Mouse (Mus musculus) midbrain, embryonic 13.5 days (tissue): ENCODE data around the gene Nol12. TPM values are rescaled to one million over a fixed set of nuclear protein-coding genes. Genes with fewer than 3 reads are reported as not detected.
A peak's percentile ranks its signal among the peaks of the same experiment; 100 is the strongest.

Experiments used
- ATAC-seq: fragments of 200-750 bp; cut with Nextera tagmentation; 2 replicates; pipeline ENCODE4 v1.8.0; 2017; ENCODE audit warnings: mild to moderate bottlenecking, moderate TSS enrichment, moderate library complexity
- H3K27ac ChIP-seq: fragments of 300-500 bp; sonication (generic); 2 replicates; pipeline ENCODE4 v1.5.1; 2015; ENCODE audit warnings: inconsistent platforms, mild to moderate bottlenecking, moderate library complexity
- H3K27me3 ChIP-seq: fragments of 300-500 bp; sonication (generic); 2 replicates; pipeline ENCODE4 v1.6.1; 2015; ENCODE audit warnings: mild to moderate bottlenecking, inconsistent platforms
- H3K36me3 ChIP-seq: fragments of 300-500 bp; sonication (generic); 2 replicates; pipeline ENCODE4 v1.6.1; 2015; ENCODE audit warnings: mild to moderate bottlenecking, inconsistent platforms
- H3K4me1 ChIP-seq: fragments of 300-500 bp; sonication (generic); replicated peaks from 2 replicates; pipeline ENCODE4 v1.6.1; 2015; ENCODE audit warnings: inconsistent platforms
- H3K4me2 ChIP-seq: fragments of 300-500 bp; sonication (generic); replicated peaks from 2 replicates; pipeline ENCODE4 v1.6.1; 2015; ENCODE audit warnings: moderate library complexity, mild to moderate bottlenecking, inconsistent platforms
- H3K4me3 ChIP-seq: fragments of 300-500 bp; sonication (generic); replicated peaks from 2 replicates; pipeline ENCODE4 v1.5.1; 2015; ENCODE audit warnings: mild to moderate bottlenecking, inconsistent platforms
- H3K9ac ChIP-seq: fragments of 300-500 bp; sonication (generic); replicated peaks from 2 replicates; pipeline ENCODE4 v1.6.1; 2015; ENCODE audit warnings: mild to moderate bottlenecking, inconsistent platforms
- H3K9me3 ChIP-seq: fragments of 300-500 bp; sonication (generic); 2 replicates; pipeline ENCODE4 v1.6.1; 2016; ENCODE audit warnings: mild to moderate bottlenecking, inconsistent platforms
- WGBS: fragments of 180-500 bp; shearing (Covaris S2); methylation state at CpG from one replicate; pipeline ENCODE4 v1.1.7; 2015; 5-methylcytosine and 5-hydroxymethylcytosine counted together
- polyA plus RNA-seq: library from polyadenylated mRNA; unstranded; fragments of >200 nt; fragmentation: Nextera tagmentation; extraction: Ambion mirVana; gene quantifications from 2 replicates; pipeline ENCODE4 v1.2.1, GENCODE M21; 2015

Gene Nol12
- polyA plus RNA-seq, 1 experiment from 2014 or later: 58.0 TPM

GRCm38 (mm10) chr15:78901422-78901789 is 33.3 kb upstream of the Nol12 start:
- Histone ChIP-seq H3K27ac (no peak overlapping the region), H3K9ac (peak overlapping the region; percentile 33; the same call in 1 of the 2 replicates), H3K36me3 (no peaks in the 10 kb centered on the region), H3K4me3 (no peak overlapping the region), H3K9me3 (no peaks in the 10 kb centered on the region), H3K27me3 (peaks cover 39% of the 10 kb centered on the region), H3K4me2 (no peak overlapping the region), H3K4me1 (peaks cover 17% of the 10 kb centered on the region)
- no peak for ATAC-seq
- 36% methylated on average over 8 of the region's 8 CpGs for WGBS

DNA sequence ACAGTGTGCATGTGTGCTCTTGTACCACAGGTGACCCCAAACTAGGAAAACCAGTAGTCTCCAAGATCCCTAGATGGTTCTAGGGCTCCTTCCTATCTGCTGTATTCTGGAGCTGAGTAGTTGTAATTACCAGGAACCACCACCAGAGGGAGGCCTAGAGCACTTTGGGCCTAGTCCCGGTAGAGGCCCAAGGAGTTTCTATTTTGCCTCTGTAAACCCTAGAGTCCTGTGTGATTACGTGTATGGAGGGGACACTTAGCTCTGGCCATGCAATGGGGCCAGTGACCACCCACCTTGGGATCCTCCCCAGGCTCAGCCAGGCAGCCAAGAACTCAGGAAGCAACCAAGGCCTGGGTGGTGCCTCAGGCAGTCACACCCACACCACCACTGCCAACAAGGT is 31.5 kb upstream of the Nol12 start:
- WGBS: 7% methylated on average over 2 of the region's 2 CpGs
- peaks cover 17% of the 10 kb centered on the region for H3K4me1 ChIP-seq
- H3K9me3 ChIP-seq: no peaks in the 10 kb centered on the region
- peak; percentile 55; the same call in 1 of the 2 replicates for ATAC-seq
- H3K4me3 ChIP-seq: no peak overlapping the region
- no peak overlapping the region for H3K4me2 ChIP-seq
- H3K27ac ChIP-seq: no peak overlapping the region
- H3K27me3 ChIP-seq: peaks cover 38% of the 10 kb centered on the region
- H3K36me3 ChIP-seq: no peaks in the 10 kb centered on the region
- H3K9ac ChIP-seq: no peak overlapping the region

DNA sequence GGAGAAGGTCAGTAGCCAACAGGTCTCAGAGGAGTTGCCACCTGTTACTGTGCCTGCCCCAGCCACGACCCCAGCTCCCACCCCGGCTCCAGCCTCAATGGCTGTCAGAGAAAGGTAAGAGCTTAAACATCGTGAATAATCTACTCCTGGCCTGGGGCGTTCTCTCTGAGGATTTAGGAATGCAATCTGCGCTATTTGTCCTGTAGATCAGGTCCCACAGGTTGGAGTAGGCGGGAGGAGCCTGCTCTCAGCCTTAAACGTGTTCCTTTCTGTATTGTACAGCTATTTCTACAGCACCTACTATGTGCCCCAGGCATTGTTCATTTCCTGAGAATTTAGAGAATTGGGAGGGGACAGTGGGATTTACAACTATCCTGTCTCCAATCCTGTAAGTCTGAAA is 26.3 kb upstream of the Nol12 start:
- ATAC-seq: no peak
- H3K9me3 ChIP-seq: no peaks in the 10 kb centered on the region
- H3K27ac ChIP-seq: no peak overlapping the region
- no peak overlapping the region for H3K9ac ChIP-seq
- no peak overlapping the region for H3K4me3 ChIP-seq
- WGBS: 84% methylated on average over 7 of the region's 7 CpGs
- H3K4me1 ChIP-seq: peaks cover 8% of the 10 kb centered on the region
- H3K27me3 ChIP-seq: no peaks in the 10 kb centered on the region
- no peaks in the 10 kb centered on the region for H3K36me3 ChIP-seq
- H3K4me2 ChIP-seq: no peak overlapping the region

DNA sequence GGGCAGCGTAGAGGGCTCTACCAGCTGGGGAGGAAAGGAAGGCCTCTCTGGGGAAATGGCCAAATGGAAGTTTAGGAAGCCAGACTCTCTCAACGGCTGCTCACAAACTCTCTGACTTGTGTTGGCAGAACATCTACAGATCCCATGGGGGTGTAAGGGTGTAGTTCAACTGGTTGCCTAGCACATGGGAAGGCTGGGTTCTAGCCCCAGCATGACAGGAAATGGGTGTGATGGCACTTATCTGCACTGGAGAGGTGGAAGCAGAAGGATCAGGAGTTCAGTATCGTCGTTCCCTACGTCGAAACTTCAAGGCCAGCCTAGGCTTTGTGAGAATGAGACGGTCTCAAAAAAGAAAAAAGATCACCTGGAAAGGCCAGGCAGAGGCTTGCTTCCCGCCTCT is 25.8 kb upstream of the Nol12 start:
- Histone ChIP-seq H3K36me3 (no peaks in the 10 kb centered on the region), H3K9ac (no peak overlapping the region), H3K9me3 (no peaks in the 10 kb centered on the region), H3K27ac (no peak overlapping the region), H3K4me2 (no peak overlapping the region), H3K4me3 (no peak overlapping the region), H3K27me3 (no peaks in the 10 kb centered on the region), H3K4me1 (peaks cover 8% of the 10 kb centered on the region)
- no peak for ATAC-seq
- 89% methylated on average over 8 of the region's 8 CpGs for WGBS

- no peaks in the 10 kb centered on the region for H3K36me3 ChIP-seq
- no peaks in the 10 kb centered on the region for H3K27me3 ChIP-seq
- no peak overlapping the region for H3K4me3 ChIP-seq
- no peak overlapping the region for H3K27ac ChIP-seq
- H3K4me2 ChIP-seq: no peak overlapping the region
- peaks cover 35% of the 10 kb centered on the region for H3K4me1 ChIP-seq
- no peaks in the 10 kb centered on the region for H3K9me3 ChIP-seq
- WGBS: 36% methylated on average over 9 of the region's 9 CpGs
- no peak for ATAC-seq
- H3K9ac ChIP-seq: no peak overlapping the region
Measured at GRCm38 (mm10) chr15:78912040-78912439, 22.7 kb upstream of the Nol12 start.

- Histone ChIP-seq H3K27me3 (no peaks in the 10 kb centered on the region), H3K9me3 (no peaks in the 10 kb centered on the region), H3K27ac (peak within 1 kb of the TSS; percentile 97), H3K36me3 (peaks cover 8% of the 10 kb centered on the region), H3K9ac (peak within 1 kb of the TSS; percentile 87), H3K4me3 (peak within 1 kb of the TSS; percentile 65), H3K4me1 (peaks cover 38% of the 10 kb centered on the region), H3K4me2 (peak within 1 kb of the TSS; percentile 89)
- peak; percentile 92 for ATAC-seq
- under 1% methylated on average over 51 of the region's 51 CpGs for WGBS
Measured at GRCm38 (mm10) chr15:78913632-78914090, 21.1 kb upstream of the Nol12 start, which contains the start of gene Pdxp. Pdxp (plus strand) TSS chr15:78913919.

DNA sequence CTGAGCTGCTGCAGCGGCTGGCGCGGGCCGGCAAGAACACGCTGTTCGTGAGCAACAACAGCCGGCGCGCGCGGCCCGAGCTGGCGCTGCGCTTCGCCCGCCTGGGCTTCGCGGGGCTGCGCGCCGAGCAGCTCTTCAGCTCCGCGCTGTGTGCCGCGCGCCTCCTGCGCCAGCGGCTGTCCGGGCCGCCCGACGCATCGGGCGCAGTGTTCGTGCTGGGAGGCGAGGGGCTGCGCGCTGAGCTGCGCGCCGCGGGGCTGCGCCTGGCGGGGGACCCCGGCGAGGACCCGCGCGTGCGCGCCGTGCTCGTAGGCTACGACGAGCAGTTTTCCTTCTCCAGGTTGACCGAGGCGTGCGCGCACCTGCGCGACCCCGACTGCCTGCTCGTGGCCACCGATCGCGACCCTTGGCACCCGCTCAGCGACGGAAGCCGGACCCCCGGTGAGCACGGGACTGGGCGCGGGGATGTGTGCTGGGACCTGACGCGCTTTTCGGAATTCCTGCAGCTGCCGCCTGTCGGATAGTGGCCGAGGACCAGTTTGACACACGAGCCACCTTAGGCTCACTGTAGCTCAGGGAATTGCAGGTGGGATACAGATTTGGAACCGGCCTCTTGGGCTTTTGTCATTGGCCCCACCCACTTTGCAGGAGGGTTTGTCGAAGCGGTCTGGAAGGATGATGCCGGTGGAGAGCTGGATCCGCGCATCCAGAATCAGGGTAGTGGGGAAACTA is 20.5 kb upstream of the Nol12 start:
- H3K4me1 ChIP-seq: peaks cover 38% of the 10 kb centered on the region
- peak overlapping the region; percentile 89 for H3K4me2 ChIP-seq
- H3K36me3 ChIP-seq: peaks cover 13% of the 10 kb centered on the region
- no peaks in the 10 kb centered on the region for H3K27me3 ChIP-seq
- no peaks in the 10 kb centered on the region for H3K9me3 ChIP-seq
- H3K27ac ChIP-seq: peak overlapping the region; percentile 97
- peak overlapping the region; percentile 65 for H3K4me3 ChIP-seq
- peak; percentile 74 for ATAC-seq
- H3K9ac ChIP-seq: peak overlapping the region; percentile 87
- WGBS: under 1% methylated on average over 76 of the region's 87 CpGs

GRCm38 (mm10) chr15:78914823-78915659 is 19.7 kb upstream of the Nol12 start:
- Histone ChIP-seq H3K9me3 (no peaks in the 10 kb centered on the region), H3K4me3 (peak overlapping the region; percentile 65), H3K4me2 (peak overlapping the region; percentile 89), H3K27me3 (no peaks in the 10 kb centered on the region), H3K9ac (peak overlapping the region; percentile 87), H3K4me1 (peaks cover 38% of the 10 kb centered on the region), H3K27ac (0 out of 2 replicates have a peak overlapping the region, but pooled peaks have one; percentile 97), H3K36me3 (peaks cover 21% of the 10 kb centered on the region)
- ATAC-seq: no peak
- WGBS: 45% methylated on average over 8 of the region's 8 CpGs

DNA sequence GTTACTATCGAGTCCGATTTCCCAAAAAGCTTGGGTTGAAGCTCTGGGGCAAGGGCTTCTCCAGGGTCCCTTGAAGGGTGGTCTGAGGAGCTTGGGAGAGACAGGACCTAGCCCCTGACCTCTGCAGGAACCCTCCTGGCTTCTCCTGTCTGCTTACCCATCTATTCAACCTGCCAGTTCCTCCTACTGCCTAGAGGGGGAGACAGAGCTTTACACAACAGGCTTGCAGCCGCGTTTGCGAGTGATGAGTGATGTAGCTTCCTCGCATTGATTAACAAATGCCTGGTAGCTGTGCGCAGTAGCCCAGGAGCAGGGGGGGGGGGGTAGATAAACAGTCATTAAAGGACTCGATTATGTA is 19.1 kb upstream of the Nol12 start:
- peak; percentile 12; the same call in 1 of the 2 replicates for ATAC-seq

DNA sequence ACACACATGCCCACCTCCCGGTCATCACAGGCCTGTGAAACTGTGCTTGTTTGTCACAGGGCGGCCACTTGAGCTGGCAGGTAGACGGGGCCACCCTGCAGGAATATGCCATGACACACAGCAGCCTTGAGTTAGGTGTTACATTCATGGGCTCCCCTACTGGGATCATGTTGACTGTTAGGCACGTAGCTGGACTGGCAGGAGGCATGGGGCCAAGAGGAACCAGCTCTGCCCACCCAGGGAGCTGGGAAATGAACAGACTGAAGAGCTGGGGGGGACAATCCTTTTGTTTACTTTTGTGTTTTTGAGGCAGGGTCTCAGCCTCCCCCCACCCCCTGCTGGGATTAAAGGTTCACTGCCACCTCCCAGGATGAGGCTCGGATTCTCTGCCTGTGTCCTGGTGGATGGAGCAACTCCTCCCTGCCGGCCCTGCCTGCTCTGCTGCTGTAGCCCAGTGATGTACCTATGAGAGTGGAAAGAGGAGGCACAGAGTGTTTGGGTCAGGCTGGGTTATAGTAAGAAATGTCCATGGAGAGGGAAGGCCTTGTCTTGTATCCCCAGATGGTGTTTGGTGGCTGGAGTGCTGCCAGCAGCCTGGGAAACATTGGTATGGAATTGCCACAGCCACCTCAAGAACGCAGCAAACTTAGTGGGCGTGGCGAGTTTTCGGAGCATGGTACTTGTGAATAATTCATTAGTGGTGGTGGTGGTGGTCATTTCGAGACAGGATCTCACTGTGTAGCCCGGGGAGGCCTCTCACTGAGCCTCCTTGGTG is 18.5 kb upstream of the Nol12 start:
- peaks cover 22% of the 10 kb centered on the region for H3K36me3 ChIP-seq
- H3K4me2 ChIP-seq: peak overlapping the region; percentile 89
- ATAC-seq: peak; percentile 10; the same call in 1 of the 2 replicates
- H3K27ac ChIP-seq: peak overlapping the region; percentile 66
- peak overlapping the region; percentile 65 for H3K4me3 ChIP-seq
- peak overlapping the region; percentile 63 for H3K9ac ChIP-seq
- H3K27me3 ChIP-seq: no peaks in the 10 kb centered on the region
- H3K9me3 ChIP-seq: no peaks in the 10 kb centered on the region
- peaks cover 38% of the 10 kb centered on the region for H3K4me1 ChIP-seq
- WGBS: 37% methylated on average over 12 of the region's 12 CpGs

More for the DNA sequence above, 19.1 kb upstream of the Nol12 start:
- H3K36me3 ChIP-seq: peaks cover 22% of the 10 kb centered on the region
- H3K9me3 ChIP-seq: no peaks in the 10 kb centered on the region
- H3K4me1 ChIP-seq: peaks cover 38% of the 10 kb centered on the region
- H3K27ac ChIP-seq: peak overlapping the region; percentile 66; the same call in 1 of the 2 replicates
- 3% methylated on average over 8 of the region's 8 CpGs for WGBS
- peak overlapping the region; percentile 65 for H3K4me3 ChIP-seq
- H3K9ac ChIP-seq: peak overlapping the region; percentile 87
- H3K4me2 ChIP-seq: peak overlapping the region; percentile 89
- no peaks in the 10 kb centered on the region for H3K27me3 ChIP-seq

DNA sequence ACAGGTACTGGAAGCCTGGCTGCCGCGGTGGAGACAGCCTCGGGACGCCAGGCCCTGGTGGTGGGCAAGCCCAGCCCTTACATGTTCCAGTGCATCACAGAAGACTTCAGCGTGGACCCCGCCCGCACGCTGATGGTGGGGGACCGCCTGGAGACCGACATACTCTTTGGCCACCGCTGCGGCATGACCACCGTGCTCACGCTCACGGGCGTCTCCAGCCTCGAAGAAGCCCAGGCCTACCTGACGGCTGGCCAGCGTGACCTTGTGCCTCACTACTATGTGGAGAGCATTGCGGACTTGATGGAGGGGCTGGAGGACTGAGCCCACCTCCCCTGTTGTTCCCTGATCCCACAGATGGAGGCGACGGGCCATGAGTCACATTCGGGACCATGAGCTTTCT is 16.6 kb upstream of the Nol12 start:
- 95% methylated on average over 23 of the region's 23 CpGs for WGBS
- H3K9ac ChIP-seq: no peak overlapping the region
- peaks cover 22% of the 10 kb centered on the region for H3K36me3 ChIP-seq
- no peaks in the 10 kb centered on the region for H3K9me3 ChIP-seq
- H3K4me2 ChIP-seq: no peak overlapping the region
- ATAC-seq: no peak
- H3K27me3 ChIP-seq: no peaks in the 10 kb centered on the region
- H3K4me3 ChIP-seq: no peak overlapping the region
- H3K27ac ChIP-seq: no peak overlapping the region
- peaks cover 32% of the 10 kb centered on the region for H3K4me1 ChIP-seq
